In genomic region chr12:40169675-40170074, GRCm38 (mm10) we compare ENCODE assay signal across 20 mouse cellular contexts. TPM values are rescaled to one million over a fixed set of nuclear protein-coding genes. Genes with fewer than 3 reads are reported as not detected.
"Had no signal": no experiment of that assay in that cellular context is flagged by ENCODE, and none has a peak within 500 bp of the region (broad histone marks: within the 10 kb centered on the region; RNA-seq: fewer than 3 reads in every experiment).

No protein-coding gene starts in this region.

- H3K4me3 ChIP-seq: kidney, embryonic 15.5 days; limb, embryonic 13.5 days; megakaryocyte, embryonic 14.5 days; midbrain, embryonic 12.5 days; neural tube, embryonic 13.5 days had no signal

- H3K9me3 ChIP-seq: kidney, embryonic 15.5 days; limb, embryonic 13.5 days; megakaryocyte, embryonic 14.5 days; midbrain, embryonic 12.5 days; neural tube, embryonic 13.5 days had no signal

- ATAC-seq: midbrain, embryonic 16.5 days had no signal

- DNase-seq: kidney, adult 2 months; kidney, postnatal 25 days; left cerebral cortex, postnatal 4 days; lung, adult 18-20 months; lung, postnatal 10 days; lung, postnatal 4 days; retina, postnatal 1 day; right cerebral cortex, postnatal 4 days; spleen, adult 18-20 months had no signal

- H3K27me3 ChIP-seq: kidney, embryonic 15.5 days; limb, embryonic 13.5 days; megakaryocyte, embryonic 14.5 days; midbrain, embryonic 12.5 days; neural tube, embryonic 13.5 days had no signal

- H3K36me3 ChIP-seq: kidney, embryonic 15.5 days; limb, embryonic 13.5 days; midbrain, embryonic 12.5 days; neural tube, embryonic 13.5 days had no signal

- H3K27ac ChIP-seq: kidney, embryonic 15.5 days; limb, embryonic 13.5 days; liver, embryonic 14.5 days; midbrain, embryonic 12.5 days; neural tube, embryonic 13.5 days had no signal

- H3K9ac ChIP-seq: kidney, embryonic 15.5 days; limb, embryonic 13.5 days; liver, embryonic 14.5 days; midbrain, embryonic 12.5 days; neural tube, embryonic 13.5 days had no signal

- H3K4me2 ChIP-seq: kidney, embryonic 15.5 days; limb, embryonic 13.5 days; midbrain, embryonic 12.5 days; neural tube, embryonic 13.5 days had no signal

- H3K4me1 ChIP-seq: kidney, embryonic 15.5 days; limb, embryonic 13.5 days; midbrain, embryonic 12.5 days; neural tube, embryonic 13.5 days had no signal

RNA-seq across cellular contexts. Expression of gene Lsmem1, which starts 29.6 kb away (rescaled TPM):
- total RNA-seq: liver, adult 2 months had no signal
- polyA plus RNA-seq: intestine, embryonic 14.5 days; liver, adult 2 months; midbrain, embryonic 12.5 days; midbrain, embryonic 16.5 days; stomach, embryonic 14.5 days had no signal

RNA-seq across cellular contexts. Expression of gene Scin, which starts 35.6 kb away (rescaled TPM):
- total RNA-seq: left cerebral cortex, postnatal 10 days; liver, adult 2 months had no signal
- polyA plus RNA-seq: midbrain, embryonic 16.5 days had no signal
